Mouse (Mus musculus) ES-Bruce4 (cell line): ENCODE results near the gene Cd81. TPM values are rescaled to one million over a fixed set of nuclear protein-coding genes. Genes with fewer than 3 reads are reported as not detected.

Source experiments
- H3K27ac ChIP-seq: 2 replicates; pipeline ENCODE4 v1.5.1; 2012; ENCODE audit warnings: low read length, inconsistent platforms; ENCODE audit not compliant: insufficient read depth
- H3K27me3 ChIP-seq: 2 replicates; pipeline ENCODE4 v1.6.1; 2012; ENCODE audit warnings: mild to moderate bottlenecking, low read length, inconsistent platforms; ENCODE audit not compliant: control insufficient read depth, poor library complexity, insufficient read depth, severe bottlenecking
- H3K36me3 ChIP-seq: 2 replicates; pipeline ENCODE4 v1.6.1; 2012; ENCODE audit warnings: inconsistent platforms, mild to moderate bottlenecking, low read length, moderate library complexity; ENCODE audit not compliant: control insufficient read depth, poor library complexity, insufficient read depth, severe bottlenecking
- H3K4me1 ChIP-seq: one replicate; pipeline ENCODE4 v1.8.1; 2011; ENCODE audit warnings: low read length; ENCODE audit not compliant: control insufficient read depth, insufficient read depth
- H3K4me3 ChIP-seq: 2 replicates; pipeline ENCODE4 v1.5.1; 2011; ENCODE audit warnings: low read depth, mild to moderate bottlenecking, low read length
- H3K9ac ChIP-seq: 2 replicates; pipeline ENCODE4 v1.6.1; 2012; ENCODE audit warnings: low read depth, mild to moderate bottlenecking, inconsistent platforms; ENCODE audit not compliant: poor library complexity, severe bottlenecking
- H3K9me3 ChIP-seq: replicated peaks from 2 replicates; pipeline ENCODE4 v1.6.1; 2012; ENCODE audit warnings: mild to moderate bottlenecking, low read length, inconsistent platforms; ENCODE audit not compliant: control insufficient read depth, poor library complexity, insufficient read depth, severe bottlenecking
- CTCF ChIP-seq: IDR thresholded peaks from one replicate; pipeline ENCODE4 v1.8.1; 2011; ENCODE audit warnings: low read depth, low read length
- EP300 ChIP-seq: IDR thresholded peaks from 2 replicates; pipeline ENCODE4 v1.6.1; 2011; ENCODE audit warnings: low read depth, low read length; ENCODE audit not compliant: insufficient read depth
- POLR2A ChIP-seq: IDR thresholded peaks from one replicate; pipeline ENCODE4 v1.8.1; 2011; ENCODE audit warnings: low read length; ENCODE audit not compliant: insufficient read depth
- polyA plus RNA-seq: library from polyadenylated mRNA; stranded (reverse); fragments of >200 nt; gene quantifications from 2 replicates; pipeline ENCODE4 v1.2.4, GENCODE M21; 2011; ENCODE audit warnings: low read depth; ENCODE audit not compliant: missing spikeins, insufficient read depth, insufficient read length

Gene Cd81
- polyA plus RNA-seq, 1 experiment = 392 TPM

DNA sequence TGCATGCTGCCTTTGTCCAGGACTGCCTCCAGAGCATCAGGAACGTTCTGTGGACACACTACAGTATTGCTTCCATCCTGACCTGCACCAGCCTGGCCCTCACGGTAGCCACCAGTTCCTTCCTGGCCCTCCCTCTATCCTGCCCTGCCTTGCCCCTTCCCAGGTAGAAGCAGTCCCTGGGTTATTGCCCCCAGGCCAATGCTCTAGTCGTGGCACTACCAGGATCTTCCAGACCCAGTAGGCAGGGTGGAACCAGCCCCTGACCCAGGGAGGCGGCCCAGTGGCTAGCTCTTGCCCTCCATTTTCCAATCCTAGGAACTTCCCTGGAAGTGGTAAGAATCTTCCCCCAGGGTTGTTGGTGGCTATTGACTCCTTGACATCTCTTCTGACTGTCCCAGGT is 35.4 kb upstream of the Cd81 start:
- no peaks in the 10 kb centered on the region for H3K9me3 ChIP-seq
- H3K27me3 ChIP-seq = no peaks in the 10 kb centered on the region
- H3K4me1 ChIP-seq = peaks cover 24% of the 10 kb centered on the region
- H3K36me3 ChIP-seq = no peaks in the 10 kb centered on the region
- no peak overlapping the region for H3K4me3 ChIP-seq
- H3K27ac ChIP-seq = no peak overlapping the region; the same call in 1 of the 2 replicates
- no peak for TF ChIP-seq EP300
- TF ChIP-seq POLR2A = no peak
- no peak for TF ChIP-seq CTCF
- H3K9ac ChIP-seq = no peak overlapping the region

DNA sequence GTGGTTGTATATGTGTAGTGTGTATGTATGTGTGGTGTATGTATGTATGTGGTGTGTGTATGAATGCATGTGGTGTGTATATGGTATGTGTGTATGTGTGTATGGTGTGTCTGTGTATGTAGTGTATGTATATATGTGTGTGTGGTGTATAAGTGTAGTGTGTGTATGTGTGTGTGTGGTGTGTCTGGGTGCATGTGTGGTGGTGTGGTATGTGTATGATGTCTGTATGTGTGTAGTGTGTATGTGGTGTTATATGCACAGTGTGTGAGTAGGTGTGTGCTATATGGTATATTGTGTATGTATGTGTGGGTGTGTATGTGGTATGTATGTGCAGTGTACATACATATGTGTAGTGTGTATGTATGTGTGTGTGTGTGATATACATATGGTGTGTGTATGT is 32.5 kb upstream of the Cd81 start:
- Histone ChIP-seq H3K36me3 (no peaks in the 10 kb centered on the region), H3K27me3 (no peaks in the 10 kb centered on the region), H3K4me3 (no peak overlapping the region), H3K9ac (no peak overlapping the region), H3K27ac (no peak overlapping the region), H3K4me1 (peaks cover 12% of the 10 kb centered on the region), H3K9me3 (no peaks in the 10 kb centered on the region)
- TF ChIP-seq POLR2A (no peak), CTCF (no peak), EP300 (no peak)

- H3K36me3 ChIP-seq = no peaks in the 10 kb centered on the region
- no peaks in the 10 kb centered on the region for H3K9me3 ChIP-seq
- H3K4me1 ChIP-seq = peaks cover 8% of the 10 kb centered on the region
- no peak overlapping the region for H3K4me3 ChIP-seq
- TF ChIP-seq CTCF (no peak), POLR2A (no peak), EP300 (no peak)
- no peak overlapping the region for H3K9ac ChIP-seq
- H3K27ac ChIP-seq = no peak overlapping the region
- no peaks in the 10 kb centered on the region for H3K27me3 ChIP-seq
These were observed 31.8 kb upstream of the Cd81 start for GRCm38 (mm10) chr7:143020764-143021163.

GRCm38 (mm10) chr7:143021356-143022164 is 31.0 kb upstream of the Cd81 start:
- no peaks in the 10 kb centered on the region for H3K27me3 ChIP-seq
- H3K27ac ChIP-seq = no peak overlapping the region

DNA sequence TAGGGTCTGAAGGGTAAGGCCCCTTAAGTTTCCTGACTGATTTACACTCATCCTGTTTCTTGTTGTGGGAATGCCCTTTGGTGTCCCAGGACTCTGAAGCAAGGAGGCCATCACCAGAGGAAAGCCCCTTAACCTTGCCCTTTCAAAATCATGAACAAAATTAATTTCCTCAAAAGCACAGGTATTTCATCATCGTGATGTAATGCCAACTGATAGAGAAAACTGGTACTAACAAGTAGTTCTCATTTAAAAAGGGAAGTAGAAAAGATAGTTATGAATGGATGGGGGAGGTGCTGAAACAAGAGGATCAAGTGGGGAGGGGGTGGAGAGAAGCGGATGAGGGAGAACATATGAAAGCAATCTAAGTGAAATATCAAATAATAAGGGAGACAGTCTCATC is 29.0 kb upstream of the Cd81 start:
- H3K9ac ChIP-seq = no peak overlapping the region
- H3K4me3 ChIP-seq = no peak overlapping the region
- no peaks in the 10 kb centered on the region for H3K36me3 ChIP-seq
- no peaks in the 10 kb centered on the region for H3K4me1 ChIP-seq
- H3K27ac ChIP-seq = no peak overlapping the region
- no peaks in the 10 kb centered on the region for H3K27me3 ChIP-seq
- no peaks in the 10 kb centered on the region for H3K9me3 ChIP-seq
- TF ChIP-seq POLR2A (no peak), CTCF (no peak), EP300 (no peak)

More at GRCm38 (mm10) chr7:143021356-143022164, 31.0 kb upstream of the Cd81 start:
- Histone ChIP-seq H3K4me3 (no peak overlapping the region), H3K4me1 (peaks cover 3% of the 10 kb centered on the region), H3K9me3 (no peaks in the 10 kb centered on the region), H3K9ac (no peak overlapping the region), H3K36me3 (no peaks in the 10 kb centered on the region)
- TF ChIP-seq CTCF (no peak), POLR2A (no peak), EP300 (no peak)

GRCm38 (mm10) chr7:143024293-143024692 is 28.2 kb upstream of the Cd81 start:
- H3K27ac ChIP-seq = no peak overlapping the region
- H3K9me3 ChIP-seq = no peaks in the 10 kb centered on the region
- no peak overlapping the region for H3K4me3 ChIP-seq
- TF ChIP-seq EP300 = no peak
- TF ChIP-seq CTCF = no peak
- no peak for TF ChIP-seq POLR2A
- H3K9ac ChIP-seq = no peak overlapping the region
- H3K27me3 ChIP-seq = no peaks in the 10 kb centered on the region
- no peaks in the 10 kb centered on the region for H3K4me1 ChIP-seq
- H3K36me3 ChIP-seq = no peaks in the 10 kb centered on the region
